Mouse (Mus musculus): Measurements from ENCODE around the gene C1qtnf2.
A peak's percentile ranks its signal among the peaks of the same experiment; 100 is the strongest.

C1qtnf2 gene

DNA sequence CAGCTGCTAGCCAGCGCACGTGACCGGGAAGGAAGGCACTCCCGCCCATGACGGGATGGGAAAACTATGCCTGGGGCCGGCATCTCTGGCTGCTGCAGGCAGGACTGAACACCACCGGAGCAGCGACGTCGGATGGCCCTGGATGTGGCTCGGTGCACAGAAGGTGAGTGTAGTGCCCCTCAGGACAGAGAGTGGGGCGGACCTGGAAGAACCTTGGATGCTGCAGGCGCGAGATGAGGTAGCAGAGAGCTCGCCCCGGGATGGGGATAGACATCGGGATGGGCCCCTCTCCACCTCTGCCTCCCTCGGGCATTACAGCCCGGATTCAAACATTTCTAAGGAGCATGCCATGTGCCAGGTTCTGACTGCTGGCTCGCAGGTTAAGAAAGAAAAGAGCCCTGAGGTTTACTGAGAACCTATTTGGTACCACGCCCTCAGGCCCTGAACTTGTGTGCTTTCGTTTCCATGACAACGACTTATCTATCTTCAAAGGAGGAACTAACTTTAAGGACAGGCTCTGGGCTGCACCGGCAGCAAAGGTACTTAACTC lies at the start of gene C1qtnf2:
C1qtnf2 (plus strand) TSS at position 52 of the 550 bp plus-strand sequence.
- no peak for DNase-seq (ENCODE audit: low read depth in 1 of 2, low spot score in 2 of 2)

DNA sequence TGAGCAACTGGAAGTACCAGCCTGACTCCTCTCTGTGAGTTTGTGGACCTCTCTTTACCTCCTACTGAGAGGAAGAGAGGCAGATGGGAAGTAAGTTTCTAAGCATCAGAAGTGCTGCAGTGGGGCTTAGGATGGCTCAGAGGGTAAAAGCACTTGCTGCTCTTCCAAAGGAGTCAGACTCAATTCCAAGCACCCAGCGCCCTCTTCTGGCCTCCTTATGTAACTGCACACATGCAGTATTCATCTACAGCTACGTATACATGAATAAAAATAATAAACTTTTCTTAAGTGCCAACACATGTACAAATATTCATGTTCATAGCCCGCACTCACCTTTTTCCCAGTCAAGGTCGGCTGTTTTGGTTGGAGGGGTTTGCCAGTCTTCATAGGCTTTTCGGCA lies 49.7 kb upstream of the C1qtnf2 start:
- no peak for DNase-seq (ENCODE audit: low read depth in 1 of 2, low spot score in 2 of 2)

DNA sequence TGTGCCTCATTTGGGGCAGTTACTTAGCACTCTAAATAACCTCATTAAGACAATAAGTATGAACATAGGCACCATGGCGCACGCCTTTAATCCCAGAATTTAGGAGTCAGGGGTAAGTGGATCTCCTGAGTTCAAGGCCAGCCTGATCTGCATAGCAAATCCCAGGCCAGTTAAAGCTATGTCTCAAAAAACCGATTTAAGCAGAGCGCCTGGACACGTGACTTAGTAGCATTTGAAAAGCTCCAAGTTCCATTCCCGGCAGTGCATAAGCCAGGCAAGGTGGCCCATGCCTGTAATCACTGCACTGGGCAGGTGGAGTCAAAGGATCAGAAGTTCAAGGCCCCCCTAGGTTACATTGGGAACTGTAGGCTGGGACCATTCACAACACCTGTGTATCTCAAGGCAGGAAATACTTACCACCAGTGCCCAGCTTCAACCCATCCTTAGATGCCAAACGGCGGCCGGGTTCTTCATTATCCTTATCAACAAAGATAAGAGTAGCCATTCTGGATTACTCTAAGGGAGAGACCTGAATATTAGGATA lies 48.8 kb upstream of the C1qtnf2 start:
- no peak for DNase-seq (ENCODE audit: low read depth in 1 of 2, low spot score in 2 of 2)

DNA sequence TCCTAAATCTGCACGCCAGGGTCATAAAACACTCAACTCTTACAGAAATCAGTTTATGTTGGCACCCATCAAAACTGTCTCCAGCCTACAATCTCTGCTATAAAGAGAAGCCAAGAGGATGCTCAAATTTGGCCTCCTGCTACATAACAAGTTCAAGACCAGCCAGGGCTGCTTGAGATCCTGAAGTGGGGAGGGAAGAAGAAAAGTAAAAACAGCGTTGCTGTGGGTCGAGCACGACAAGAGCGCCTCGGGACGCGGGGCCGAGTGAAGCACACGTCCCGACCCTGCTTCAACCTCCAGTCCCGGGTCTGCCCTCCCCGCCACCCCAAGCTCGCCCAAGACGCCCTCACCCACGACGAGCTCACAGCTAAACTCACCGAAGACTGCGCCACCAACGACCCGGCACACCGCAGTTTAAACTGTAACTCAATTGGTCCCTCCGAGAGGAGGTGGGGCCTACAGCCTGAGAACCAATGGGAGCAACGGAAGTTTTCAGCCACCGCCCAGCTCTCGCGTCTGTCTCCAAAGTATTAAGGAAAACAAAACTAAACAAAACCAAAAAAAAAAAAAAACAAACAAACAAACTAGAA lies 48.2 kb upstream of the C1qtnf2 start, which contains the start of gene Pttg1:
Pttg1 (minus strand) TSS at position 428 of the 590 bp plus-strand sequence.
- peak; percentile 13 to 62 for DNase-seq (ENCODE audit: low read depth in 1 of 2, low spot score in 2 of 2)

DNA sequence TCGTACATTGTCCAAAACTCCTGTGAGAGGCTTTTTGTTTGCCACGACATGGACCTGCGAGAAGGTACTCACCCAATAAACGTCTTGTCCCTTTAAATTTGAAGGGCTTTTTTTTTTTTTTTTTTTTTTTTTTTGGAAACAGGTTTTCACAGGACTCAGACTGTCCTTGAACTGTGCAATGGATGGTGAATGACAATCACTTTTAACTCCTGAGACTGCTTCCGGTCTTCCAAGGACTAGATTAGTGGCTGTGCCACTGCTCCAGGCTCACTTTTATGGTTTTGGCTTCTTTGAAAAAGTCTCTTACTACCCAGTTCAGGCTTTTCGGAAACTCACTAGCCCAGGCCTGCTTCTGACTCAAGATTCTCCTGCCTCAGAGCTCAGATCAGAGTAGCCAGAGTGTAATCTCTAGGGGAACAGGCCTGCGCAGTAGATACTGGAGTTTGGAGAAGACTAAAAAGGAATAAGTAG lies 47.6 kb upstream of the C1qtnf2 start:
- DNase-seq (ENCODE audit: low read depth in 1 of 2, low spot score in 2 of 2): no peak

DNA sequence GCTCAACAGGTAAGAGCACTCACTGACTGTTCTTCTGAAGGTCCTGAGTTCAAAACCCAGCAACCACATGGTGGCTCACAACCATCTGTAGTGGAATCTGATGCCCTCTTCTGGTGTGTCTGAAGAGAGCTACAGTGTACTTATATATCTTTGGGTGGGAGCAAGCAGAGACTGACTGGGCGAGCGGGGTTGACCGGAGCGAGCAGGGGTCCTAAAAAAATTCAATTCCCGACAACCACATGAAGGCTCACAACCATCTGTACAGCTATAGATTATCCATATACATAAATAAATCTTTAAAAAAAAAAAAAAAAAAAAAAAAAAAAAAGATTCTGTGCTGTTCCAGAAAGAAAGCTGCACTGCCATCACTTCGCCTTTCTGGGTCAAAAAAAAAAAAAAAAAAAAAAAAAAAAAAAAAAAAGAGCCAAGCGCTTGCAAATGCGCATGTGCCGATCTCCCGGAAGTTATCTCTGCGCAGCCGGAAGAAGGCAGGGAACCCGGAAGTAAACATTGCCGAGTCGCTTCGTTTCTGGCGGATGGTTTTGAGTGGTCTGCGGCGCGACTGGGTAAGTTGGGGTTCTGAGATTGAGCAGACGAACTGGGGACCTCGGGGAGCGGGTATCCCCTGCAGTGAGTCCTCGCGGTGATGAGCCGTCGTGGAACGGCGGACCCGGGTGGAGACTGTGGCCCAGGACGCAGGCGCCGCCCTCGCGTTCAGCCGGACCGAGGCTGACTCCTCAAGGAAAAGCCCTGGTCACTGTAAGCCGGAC lies 40.6 kb upstream of the C1qtnf2 start, which contains the start of gene Slu7:
Slu7 (plus strand) TSS at position 491 of the 770 bp plus-strand sequence.
- DNase-seq (ENCODE audit: low read depth in 1 of 2, low spot score in 2 of 2): peak in 1 of 2 experiments; percentile 50

DNA sequence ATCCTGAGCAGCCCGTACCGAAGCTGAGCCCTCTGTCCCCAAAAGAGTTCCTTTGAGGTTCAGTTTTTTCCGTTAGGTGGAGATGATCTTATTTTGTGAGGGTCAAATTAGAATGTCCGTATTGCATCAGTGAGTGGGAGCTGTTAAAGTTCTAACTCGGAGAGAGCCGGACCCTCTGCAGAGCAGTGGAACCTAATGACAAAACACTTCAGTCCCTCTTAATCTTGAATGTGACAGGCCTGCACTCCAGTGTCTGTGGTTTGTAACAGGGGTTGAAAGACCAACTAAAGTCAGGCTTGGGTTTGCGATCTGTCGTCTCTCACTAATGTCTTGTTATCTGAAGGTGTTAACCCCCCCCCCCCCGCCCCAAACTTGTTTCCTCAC lies 40.1 kb upstream of the C1qtnf2 start:
- DNase-seq (ENCODE audit: low read depth in 1 of 2, low spot score in 2 of 2): no peak

DNA sequence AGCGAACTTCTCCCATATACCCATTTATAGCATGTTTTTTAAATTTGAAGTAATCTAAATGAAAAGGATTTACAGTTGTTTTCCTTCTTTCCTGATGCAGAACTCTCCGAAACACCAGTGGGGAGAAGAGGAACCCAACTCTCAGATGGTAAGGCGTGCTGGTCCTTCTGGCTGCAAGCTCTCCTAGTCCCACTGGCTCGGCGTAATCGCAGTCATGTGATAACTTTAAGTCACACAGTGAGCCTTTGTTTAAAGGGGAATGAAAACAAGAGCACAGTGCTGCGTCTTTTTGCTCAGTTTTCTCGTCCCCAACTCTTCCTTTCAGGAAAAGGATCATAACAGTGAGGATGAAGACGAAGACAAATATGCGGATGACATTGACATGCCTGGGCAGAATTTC lies 33.0 kb upstream of the C1qtnf2 start:
- DNase-seq (ENCODE audit: low read depth in 1 of 2, low spot score in 2 of 2): no peak

DNA sequence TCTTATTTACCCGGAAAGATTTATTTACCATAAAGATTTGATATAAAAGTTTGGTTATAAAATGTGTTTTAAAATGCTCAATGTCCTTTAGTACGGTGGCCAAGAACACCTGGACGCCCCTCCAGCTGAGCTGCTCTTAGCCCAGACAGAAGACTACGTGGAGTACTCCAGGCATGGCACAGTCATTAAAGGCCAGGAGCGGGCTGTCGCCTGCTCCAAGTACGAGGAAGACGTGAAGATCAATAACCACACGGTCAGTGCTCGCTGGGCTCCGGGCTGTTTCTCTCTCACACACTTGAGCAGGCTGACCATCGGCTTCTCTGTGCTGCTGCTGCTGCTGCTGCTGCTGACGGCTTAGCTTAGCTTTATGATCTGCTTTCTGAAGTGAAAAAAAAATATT lies 30.9 kb upstream of the C1qtnf2 start:
- no peak for DNase-seq (ENCODE audit: low read depth in 1 of 2, low spot score in 2 of 2)

DNA sequence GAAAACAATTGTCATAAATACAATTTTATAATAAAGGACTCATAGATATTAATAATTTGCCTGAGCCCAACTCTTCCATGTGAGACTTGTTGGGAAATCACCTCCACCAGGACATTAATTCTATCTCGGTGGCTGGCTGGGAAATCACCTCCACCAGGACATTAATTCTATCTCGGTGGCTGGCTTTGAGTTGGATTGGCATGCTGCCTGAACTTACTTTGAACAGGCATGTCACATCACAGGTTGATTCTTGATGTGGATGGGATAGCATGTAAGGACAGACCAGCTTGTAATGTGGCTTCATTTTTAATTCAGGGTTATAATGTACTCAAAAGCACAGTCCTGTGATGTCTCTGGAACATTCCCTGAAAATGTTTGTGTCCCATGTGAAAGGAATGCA lies 24.2 kb upstream of the C1qtnf2 start:
- DNase-seq (ENCODE audit: low read depth in 1 of 2, low spot score in 2 of 2): no peak

DNA sequence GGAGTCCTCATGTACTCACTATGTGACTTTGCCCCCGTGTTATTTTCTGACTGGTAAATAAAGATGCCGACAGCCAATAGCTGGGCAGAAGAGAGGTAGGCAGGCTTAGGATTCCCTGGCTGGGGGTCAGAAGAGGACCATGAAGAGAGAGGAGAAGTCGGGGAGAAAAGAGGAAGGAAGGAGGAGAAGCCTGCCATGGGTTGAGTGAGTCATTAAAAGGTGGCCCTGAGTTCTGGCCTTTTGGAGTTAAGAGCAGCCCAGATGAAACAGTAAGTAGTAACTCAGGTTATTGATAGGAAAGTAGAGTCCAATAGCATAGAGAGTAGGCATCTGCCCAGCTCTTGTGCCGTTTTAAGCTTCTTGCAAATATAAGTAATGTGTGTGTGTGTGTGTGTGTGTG lies 22.8 kb upstream of the C1qtnf2 start:
- no peak for DNase-seq (ENCODE audit: low read depth in 1 of 2, low spot score in 2 of 2)

DNA sequence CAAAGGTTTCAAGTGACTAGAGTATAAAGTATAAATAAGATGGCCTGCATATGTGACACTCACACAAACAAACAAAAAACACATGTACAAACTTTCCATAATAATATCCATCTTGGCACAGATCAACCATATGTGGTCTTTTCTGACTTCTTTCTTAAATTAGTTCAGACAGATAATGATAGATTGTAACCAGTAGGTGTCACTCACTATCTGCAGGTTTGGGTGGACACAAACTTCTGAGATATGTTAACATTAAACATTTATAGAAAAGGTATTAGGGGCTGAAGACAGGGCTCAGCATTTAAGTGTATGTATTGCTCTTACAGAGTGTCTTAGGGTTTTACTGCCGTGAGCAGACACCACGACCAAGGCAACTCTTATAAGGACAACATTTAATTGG lies 21.8 kb upstream of the C1qtnf2 start:
- DNase-seq (ENCODE audit: low read depth in 1 of 2, low spot score in 2 of 2): no peak

DNA sequence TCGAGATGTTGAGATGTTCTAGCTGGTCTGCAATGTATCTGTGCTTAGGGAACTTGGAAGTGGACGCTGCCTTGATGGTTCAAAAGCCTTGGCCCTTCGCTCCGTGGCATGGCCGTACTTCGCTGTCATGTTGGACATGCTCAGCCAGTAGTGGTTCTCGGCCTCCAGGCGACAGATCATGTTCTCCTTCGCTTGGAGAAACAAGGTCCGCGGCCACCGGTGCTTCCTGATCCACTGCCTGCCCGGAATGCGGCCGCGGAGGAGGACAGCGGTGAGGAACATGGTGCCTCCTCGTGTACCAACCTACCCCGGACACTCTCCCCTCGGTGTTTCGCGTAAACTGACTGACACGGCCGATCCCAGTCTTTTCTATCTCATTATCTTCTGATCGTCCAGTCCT lies 10.9 kb upstream of the C1qtnf2 start:
- DNase-seq (ENCODE audit: low read depth in 1 of 2, low spot score in 2 of 2): no peak

DNA sequence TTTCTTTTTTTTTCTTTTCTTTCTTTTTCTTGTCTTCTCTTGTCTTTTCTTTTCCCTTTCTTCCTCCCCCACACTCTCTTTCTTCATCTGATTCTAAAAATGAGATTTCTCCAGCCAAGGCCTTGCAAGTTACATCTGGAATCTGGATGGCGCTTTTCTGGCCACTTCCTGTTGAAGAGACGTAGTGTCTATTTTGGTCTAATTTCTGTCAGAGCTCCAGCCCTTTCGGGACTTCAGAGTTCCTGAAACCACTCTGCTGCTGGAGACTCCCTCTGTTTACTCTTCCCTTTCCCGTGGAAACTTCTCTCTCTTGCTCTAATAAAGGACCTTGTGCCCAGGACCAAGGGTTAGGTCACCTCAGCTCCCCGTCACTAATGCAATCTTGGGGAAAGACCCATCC lies 4.0 kb upstream of the C1qtnf2 start:
- no peak for DNase-seq (ENCODE audit: low read depth in 1 of 2, low spot score in 2 of 2)

DNA sequence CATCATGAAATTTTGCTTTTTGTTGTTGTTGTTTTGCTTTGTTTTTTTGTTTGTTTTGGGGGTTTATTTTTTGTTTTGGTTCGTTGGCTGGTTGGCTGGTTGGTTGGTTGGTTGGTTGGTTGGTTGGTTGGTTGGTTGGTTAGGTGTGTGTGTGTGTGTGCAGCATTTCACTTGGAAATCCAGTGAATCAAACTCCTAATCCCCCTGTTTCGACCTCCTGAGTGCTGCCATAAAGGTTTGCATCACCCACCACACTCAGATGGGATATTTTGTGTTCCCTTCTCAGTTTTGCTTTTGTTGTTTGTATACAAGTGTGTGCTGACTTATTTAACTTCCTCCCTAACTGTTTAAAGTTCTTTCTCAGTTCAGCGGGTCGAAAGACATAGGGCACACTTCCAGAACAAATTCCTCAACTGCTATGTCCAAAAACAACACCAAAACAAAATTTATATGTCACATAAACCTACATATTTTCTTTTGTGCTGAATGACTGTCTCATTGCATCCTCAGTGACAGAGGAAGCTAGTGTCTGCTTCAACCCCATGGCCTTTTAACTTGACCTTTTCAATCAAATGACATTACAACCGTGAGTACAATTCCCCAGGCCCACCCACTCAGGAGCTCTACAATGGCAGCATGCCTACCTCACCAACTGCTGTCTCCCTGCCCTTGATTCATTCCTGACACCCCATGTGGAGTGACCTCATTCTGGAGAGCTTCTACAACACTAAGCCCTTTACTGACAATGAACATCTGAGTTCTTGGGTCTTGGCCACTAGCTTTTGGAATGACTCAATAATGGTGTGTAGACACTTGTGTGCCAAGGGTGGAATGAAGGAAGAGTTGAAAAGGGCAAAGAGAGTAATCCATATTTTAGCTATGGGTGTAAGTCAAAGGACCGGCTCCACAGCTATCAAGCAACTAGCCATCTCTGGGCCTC lies 2.9 kb upstream of the C1qtnf2 start:
- no peak for DNase-seq (ENCODE audit: low read depth in 1 of 2, low spot score in 2 of 2)

DNA sequence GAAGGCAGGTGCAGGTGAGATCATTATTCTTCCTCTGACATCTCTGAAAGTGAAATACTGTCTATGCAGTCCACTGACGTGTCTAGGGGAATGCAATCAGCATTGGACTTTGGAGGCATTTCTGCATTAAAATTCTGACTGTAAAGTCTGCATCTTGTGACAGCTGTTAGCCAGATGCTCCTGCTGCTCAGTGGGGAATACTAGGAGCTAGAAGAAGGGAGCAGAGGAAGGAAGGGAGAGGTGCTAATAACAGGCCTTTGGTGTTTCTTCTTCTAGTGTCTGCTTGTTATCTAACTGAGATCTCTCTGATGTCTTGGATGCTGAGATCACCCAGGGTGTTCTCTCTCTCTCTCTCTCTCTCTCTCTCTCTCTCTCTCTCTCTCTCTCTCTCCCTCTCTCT lies 961 bp upstream of the C1qtnf2 start:
- no peak for DNase-seq (ENCODE audit: low read depth in 1 of 2, low spot score in 2 of 2)

DNA sequence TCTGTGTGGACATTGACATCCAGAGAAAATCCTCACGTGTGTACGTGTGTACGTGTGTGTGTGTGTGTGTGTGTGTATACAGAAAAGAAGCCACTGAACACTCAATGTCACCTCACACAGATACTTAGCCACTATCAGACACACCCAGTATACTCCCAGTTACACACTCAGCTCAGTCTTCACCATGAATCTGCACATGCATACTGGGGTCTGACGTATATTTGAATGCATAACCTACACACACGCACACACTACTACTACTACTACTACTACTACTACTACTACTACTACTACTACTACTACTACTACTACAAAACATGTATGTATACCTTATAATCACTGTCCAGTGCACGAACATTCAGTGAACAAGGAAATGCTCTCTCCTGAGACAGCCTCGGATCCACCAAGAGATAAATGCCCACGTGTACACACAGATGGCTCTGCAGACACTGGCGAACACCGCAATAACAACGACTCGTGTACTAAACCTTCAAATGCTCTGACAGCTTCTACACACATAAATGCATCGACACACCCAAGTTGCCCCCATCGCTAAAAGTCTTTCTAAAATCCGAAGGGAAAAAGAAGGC lies 346 bp upstream of the C1qtnf2 start:
- no peak for DNase-seq (ENCODE audit: low read depth in 1 of 2, low spot score in 2 of 2)

DNA sequence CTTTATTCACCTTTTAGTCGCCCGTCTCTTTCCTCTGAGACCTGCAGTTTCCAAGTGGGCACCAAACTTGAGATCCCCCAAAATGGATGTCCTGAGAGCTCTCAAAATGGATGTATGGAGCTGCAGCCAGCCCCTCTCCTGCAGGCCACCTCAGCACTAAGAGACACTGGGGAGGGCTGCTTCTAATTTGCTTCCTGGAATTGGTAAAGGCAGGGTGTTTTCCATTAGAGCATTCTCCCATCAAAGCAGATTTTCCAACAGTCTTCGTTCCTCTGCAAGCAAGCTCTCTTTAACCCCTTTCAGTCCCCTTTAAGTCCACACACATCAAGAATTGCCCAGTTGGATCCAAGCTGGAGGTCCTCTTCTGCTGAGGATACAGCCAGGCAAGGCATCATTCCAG lies 5.3 kb downstream of the C1qtnf2 start:
- no peak for DNase-seq (ENCODE audit: low read depth in 1 of 2, low spot score in 2 of 2)

DNA sequence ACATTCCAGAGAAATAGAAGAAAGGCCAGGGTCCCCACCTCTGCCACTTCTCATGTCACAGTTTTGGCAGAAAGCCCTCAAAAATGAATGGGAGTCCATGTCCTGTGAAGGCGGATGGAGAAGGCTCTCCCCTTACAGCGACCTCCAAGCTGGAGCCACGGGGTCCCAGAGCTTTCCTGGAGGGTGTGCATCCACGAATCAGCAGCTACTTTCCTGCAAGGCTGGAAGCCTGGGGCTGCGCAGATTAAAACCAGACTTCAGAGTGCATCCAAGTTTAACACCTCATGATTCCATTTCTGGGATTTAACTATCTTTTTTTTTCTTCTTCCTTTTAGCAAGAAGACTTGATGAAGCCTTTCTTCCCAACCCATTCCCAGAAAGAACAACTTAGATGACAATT lies 6.5 kb downstream of the C1qtnf2 start:
- no peak for DNase-seq (ENCODE audit: low read depth in 1 of 2, low spot score in 2 of 2)

DNA sequence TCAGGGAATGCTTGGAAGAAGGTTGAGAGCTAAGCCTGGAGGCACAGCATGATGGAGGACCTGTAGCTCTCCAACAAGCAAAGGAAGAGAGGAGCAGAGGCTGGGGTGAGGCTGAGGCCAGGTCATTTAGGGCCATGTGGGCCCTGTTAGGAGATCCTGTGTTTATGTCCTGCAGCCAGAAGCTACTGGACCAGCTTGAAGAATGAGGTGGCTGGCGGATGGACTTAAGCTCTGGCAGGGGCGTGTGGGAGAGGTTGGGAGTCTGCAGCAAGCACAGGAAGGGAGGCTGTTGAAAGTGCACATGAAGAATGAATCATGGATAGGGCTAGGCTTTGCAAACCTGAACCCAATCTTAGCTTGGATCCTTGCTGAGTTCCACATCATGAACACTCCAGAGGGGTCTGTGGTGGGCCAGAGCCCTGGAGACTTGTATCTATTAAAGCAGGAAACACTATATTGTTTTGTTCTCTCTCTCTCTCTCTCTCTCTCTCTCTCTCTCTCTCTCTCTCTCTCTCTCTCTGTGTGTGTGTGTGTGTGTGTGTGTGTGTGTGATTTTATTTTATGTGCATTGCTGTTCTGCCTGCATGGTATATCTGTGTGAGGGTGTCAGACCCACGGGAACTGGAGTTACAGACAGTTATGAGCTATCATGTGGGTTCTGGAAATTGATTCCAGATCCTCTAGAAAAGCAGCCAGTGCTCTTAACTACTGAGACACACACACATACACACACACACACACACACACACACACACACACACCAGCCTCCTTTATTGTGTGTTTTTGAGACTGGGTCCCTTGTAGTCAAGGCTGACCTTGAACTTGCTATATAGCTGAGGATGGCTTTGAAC lies 7.8 kb downstream of the C1qtnf2 start:
- no peak for DNase-seq (ENCODE audit: low read depth in 1 of 2, low spot score in 2 of 2)
